Mouse (Mus musculus): ENCODE measurements around the gene Rab22a. TPM values are rescaled to one million over a fixed set of nuclear protein-coding genes. Genes with fewer than 3 reads are reported as not detected.
A peak's percentile ranks its signal among the peaks of the same experiment; 100 is the strongest.

Rab22a gene
- polyA plus RNA-seq, 1 experiment from 2014 or later = 33.0 TPM

DNA sequence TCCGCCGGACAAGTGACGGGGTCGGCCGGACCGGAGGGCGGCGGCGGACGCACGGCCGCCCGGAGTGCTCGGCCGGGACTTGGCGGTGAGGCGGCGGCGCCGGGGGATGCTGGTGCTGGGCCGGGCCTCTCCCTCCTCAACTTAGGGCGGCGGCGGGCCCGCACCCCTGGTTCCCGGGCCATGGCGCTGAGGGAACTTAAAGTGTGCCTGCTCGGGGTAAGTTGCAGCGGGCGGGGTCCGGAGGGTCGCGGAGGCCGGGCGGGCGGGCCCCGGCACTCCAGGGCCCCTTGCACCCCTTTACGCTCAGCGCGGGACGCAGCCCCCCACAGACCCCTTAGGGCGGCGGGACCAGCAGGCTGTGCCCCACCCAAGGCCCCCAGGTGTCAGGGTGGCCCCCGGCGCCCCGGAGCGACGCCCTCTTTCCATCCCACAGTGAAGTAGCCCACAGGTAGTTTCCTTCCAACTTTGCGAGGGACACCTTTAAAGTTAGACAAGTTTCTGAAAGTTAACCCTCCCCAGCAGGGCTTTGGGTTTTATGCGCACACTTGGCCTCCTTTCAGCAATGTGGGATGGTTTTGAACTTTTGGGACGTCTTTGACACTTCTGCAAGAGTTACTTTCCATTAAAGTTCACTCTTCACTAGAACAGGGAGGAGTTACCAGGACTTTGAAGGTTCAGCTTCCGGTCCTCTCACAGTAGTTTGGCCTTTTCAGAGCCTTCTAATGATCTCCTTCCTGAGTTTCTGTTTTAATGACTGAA is 545 bp downstream of the Rab22a start:
- H3K9ac ChIP-seq (ENCODE audit: low read length) = peak overlapping the region; percentile 81
- DNase-seq (ENCODE audit: low spot score) (peak; percentile 69), ATAC-seq (replicated peaks; ENCODE audit: low FRiP score, low TSS enrichment, low read depth) (no peak)
- H3K4me1 ChIP-seq (replicated peaks; ENCODE audit: control insufficient read depth, insufficient read depth, low read length) = peaks cover 24% of the 10 kb centered on the region
- no peaks in the 10 kb centered on the region for H3K9me3 ChIP-seq (ENCODE audit: control insufficient read depth, low read length)
- H3K4me3 ChIP-seq (ENCODE audit: low read depth, low read length) = peak overlapping the region; percentile 88
- H3K27ac ChIP-seq (ENCODE audit: low read depth) = peak overlapping the region; percentile 43; the same call in 1 of the 2 replicates
- WGBS = 1% methylated on average over 41 of the region's 52 CpGs
- H3K4me2 ChIP-seq (ENCODE audit: low read length) = peak overlapping the region; percentile 81
- H3K27me3 ChIP-seq (replicated peaks; ENCODE audit: control insufficient read depth, insufficient read depth, low read length) = no peaks in the 10 kb centered on the region
- H3K36me3 ChIP-seq (ENCODE audit: control insufficient read depth, insufficient read depth, low read length) = peaks cover 32% of the 10 kb centered on the region

DNA sequence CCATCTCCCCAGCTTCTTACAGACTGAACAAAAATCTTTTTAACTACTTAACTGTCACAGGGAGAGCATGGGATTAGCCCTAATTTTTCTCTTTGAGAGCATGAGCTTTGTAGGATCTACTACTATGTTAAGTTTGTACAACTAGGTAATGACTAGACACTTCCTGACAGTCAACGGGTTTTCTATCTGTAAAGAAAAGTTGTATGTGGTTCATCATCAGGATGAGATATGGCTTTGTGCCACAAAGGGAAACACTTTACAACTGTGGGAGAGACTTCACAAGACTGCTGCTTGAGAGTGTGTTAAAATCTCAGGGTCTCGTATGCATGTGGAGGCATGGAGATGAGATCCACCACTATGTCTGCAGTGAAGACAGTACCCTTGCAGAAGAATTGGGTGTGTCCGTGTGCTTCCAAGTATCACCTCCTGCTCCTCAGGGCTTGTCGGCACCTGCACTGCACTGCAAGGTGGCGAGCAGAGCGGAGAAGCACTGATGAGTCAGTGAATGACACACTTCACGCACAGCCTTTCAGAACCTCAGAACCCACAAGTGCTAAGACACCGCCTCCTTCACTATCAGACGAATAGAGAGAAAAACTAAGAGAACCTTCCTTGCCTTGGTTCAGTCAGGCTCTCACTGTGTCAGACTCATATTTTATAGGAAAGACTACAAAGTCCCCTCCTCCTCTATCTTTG is 2.8 kb downstream of the Rab22a start:
- Histone ChIP-seq H3K4me2 (ENCODE audit: low read length) (no peak overlapping the region), H3K4me1 (replicated peaks; ENCODE audit: control insufficient read depth, insufficient read depth, low read length) (peaks cover 23% of the 10 kb centered on the region), H3K27ac (ENCODE audit: low read depth) (no peak overlapping the region), H3K9me3 (ENCODE audit: control insufficient read depth, low read length) (no peaks in the 10 kb centered on the region), H3K36me3 (ENCODE audit: control insufficient read depth, insufficient read depth, low read length) (peaks cover 52% of the 10 kb centered on the region), H3K27me3 (replicated peaks; ENCODE audit: control insufficient read depth, insufficient read depth, low read length) (no peaks in the 10 kb centered on the region), H3K9ac (ENCODE audit: low read length) (no peak overlapping the region), H3K4me3 (ENCODE audit: low read depth, low read length) (no peak overlapping the region)
- DNase-seq (ENCODE audit: low spot score) (no peak), ATAC-seq (replicated peaks; ENCODE audit: low FRiP score, low TSS enrichment, low read depth) (no peak)
- WGBS = 94% methylated on average over 9 of the region's 9 CpGs

GRCm38 (mm10) chr2:173664736-173665135 is 5.2 kb downstream of the Rab22a start:
- WGBS = 93% methylated on average over 4 of the region's 4 CpGs
- peaks cover 8% of the 10 kb centered on the region for H3K4me1 ChIP-seq (replicated peaks; ENCODE audit: control insufficient read depth, insufficient read depth, low read length)
- no peaks in the 10 kb centered on the region for H3K9me3 ChIP-seq (ENCODE audit: control insufficient read depth, low read length)
- H3K36me3 ChIP-seq (ENCODE audit: control insufficient read depth, insufficient read depth, low read length) = peaks cover 59% of the 10 kb centered on the region
- no peak overlapping the region for H3K9ac ChIP-seq (ENCODE audit: low read length)
- no peaks in the 10 kb centered on the region for H3K27me3 ChIP-seq (replicated peaks; ENCODE audit: control insufficient read depth, insufficient read depth, low read length)
- DNase-seq (ENCODE audit: low spot score) (no peak), ATAC-seq (replicated peaks; ENCODE audit: low FRiP score, low TSS enrichment, low read depth) (no peak)
- H3K4me2 ChIP-seq (ENCODE audit: low read length) = no peak overlapping the region
- H3K27ac ChIP-seq (ENCODE audit: low read depth) = no peak overlapping the region
- no peak overlapping the region for H3K4me3 ChIP-seq (ENCODE audit: low read depth, low read length)

GRCm38 (mm10) chr2:173665271-173665670 is 5.7 kb downstream of the Rab22a start:
- Histone ChIP-seq H3K27me3 (replicated peaks; ENCODE audit: control insufficient read depth, insufficient read depth, low read length) (no peaks in the 10 kb centered on the region), H3K36me3 (ENCODE audit: control insufficient read depth, insufficient read depth, low read length) (peaks cover 65% of the 10 kb centered on the region), H3K9ac (ENCODE audit: low read length) (no peak overlapping the region), H3K27ac (ENCODE audit: low read depth) (no peak overlapping the region), H3K4me1 (replicated peaks; ENCODE audit: control insufficient read depth, insufficient read depth, low read length) (peaks cover 8% of the 10 kb centered on the region), H3K4me3 (ENCODE audit: low read depth, low read length) (no peak overlapping the region), H3K4me2 (ENCODE audit: low read length) (no peak overlapping the region), H3K9me3 (ENCODE audit: control insufficient read depth, low read length) (no peaks in the 10 kb centered on the region)
- WGBS = 91% methylated on average over 2 of the region's 2 CpGs
- no peak for ATAC-seq (replicated peaks; ENCODE audit: low FRiP score, low TSS enrichment, low read depth)
- DNase-seq (ENCODE audit: low spot score) = no peak

DNA sequence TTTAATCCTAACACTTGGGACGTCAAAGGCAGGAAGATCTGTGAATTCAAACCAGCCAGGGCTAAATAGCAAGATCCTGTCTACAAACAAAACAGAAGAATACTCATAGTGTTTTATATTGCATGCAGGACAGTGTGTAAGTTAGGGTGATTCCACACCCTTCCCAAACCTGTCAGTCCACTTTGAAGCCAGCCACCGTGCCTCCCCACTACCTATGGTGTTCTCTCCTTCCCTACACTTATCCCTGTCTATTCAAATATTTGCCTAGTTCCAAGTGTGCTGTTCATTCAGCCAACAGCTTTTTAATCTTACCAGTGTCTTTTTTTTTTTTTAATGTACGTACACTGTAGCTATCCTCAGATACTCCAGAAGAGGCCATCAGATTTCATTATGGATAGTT is 7.3 kb downstream of the Rab22a start:
- Histone ChIP-seq H3K4me3 (ENCODE audit: low read depth, low read length) (no peak overlapping the region), H3K4me1 (replicated peaks; ENCODE audit: control insufficient read depth, insufficient read depth, low read length) (no peaks in the 10 kb centered on the region), H3K4me2 (ENCODE audit: low read length) (no peak overlapping the region), H3K9ac (ENCODE audit: low read length) (no peak overlapping the region), H3K27me3 (replicated peaks; ENCODE audit: control insufficient read depth, insufficient read depth, low read length) (no peaks in the 10 kb centered on the region), H3K36me3 (ENCODE audit: control insufficient read depth, insufficient read depth, low read length) (peaks cover 70% of the 10 kb centered on the region), H3K27ac (ENCODE audit: low read depth) (no peak overlapping the region), H3K9me3 (ENCODE audit: control insufficient read depth, low read length) (no peaks in the 10 kb centered on the region)
- no peak for DNase-seq (ENCODE audit: low spot score)
- 71% methylated on average over 3 of the region's 3 CpGs for WGBS
- no peak for ATAC-seq (replicated peaks; ENCODE audit: low FRiP score, low TSS enrichment, low read depth)

- no peak overlapping the region for H3K9ac ChIP-seq (ENCODE audit: low read length)
- 0 out of 2 replicates have a peak, but pooled peaks cover 2% of the 10 kb centered on the region for H3K4me1 ChIP-seq (replicated peaks; ENCODE audit: control insufficient read depth, insufficient read depth, low read length)
- H3K4me3 ChIP-seq (ENCODE audit: low read depth, low read length) = no peak overlapping the region
- WGBS = 72% methylated on average over 2 of the region's 2 CpGs
- H3K27ac ChIP-seq (ENCODE audit: low read depth) = no peak overlapping the region
- H3K27me3 ChIP-seq (replicated peaks; ENCODE audit: control insufficient read depth, insufficient read depth, low read length) = no peaks in the 10 kb centered on the region
- H3K4me2 ChIP-seq (ENCODE audit: low read length) = no peak overlapping the region
- DNase-seq (ENCODE audit: low spot score) = no peak
- ATAC-seq (replicated peaks; ENCODE audit: low FRiP score, low TSS enrichment, low read depth) = no peak
- peaks cover 28% of the 10 kb centered on the region for H3K36me3 ChIP-seq (ENCODE audit: control insufficient read depth, insufficient read depth, low read length)
- H3K9me3 ChIP-seq (ENCODE audit: control insufficient read depth, low read length) = no peaks in the 10 kb centered on the region
Measured at GRCm38 (mm10) chr2:173672328-173672896, 12.9 kb downstream of the Rab22a start.

DNA sequence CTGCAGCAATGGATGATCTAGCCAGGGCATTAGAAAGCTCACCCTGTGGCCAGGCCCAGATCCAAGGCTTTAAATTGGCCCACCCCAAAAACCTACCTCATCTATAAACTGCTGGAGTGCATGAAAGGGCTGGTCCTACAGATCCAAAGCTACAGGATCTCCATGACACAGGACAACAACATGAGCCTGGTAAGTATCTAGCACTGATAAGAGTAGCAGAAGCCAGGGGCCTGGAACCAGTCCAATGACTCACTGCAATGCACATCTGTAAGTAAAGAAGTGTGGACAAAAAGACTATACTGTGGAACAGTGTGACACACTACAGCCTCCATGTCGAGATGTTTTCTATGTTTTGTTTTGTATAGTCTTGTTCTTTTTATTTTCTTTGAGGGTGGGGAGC is 13.9 kb downstream of the Rab22a start:
- H3K4me3 ChIP-seq (ENCODE audit: low read depth, low read length) = no peak overlapping the region
- no peaks in the 10 kb centered on the region for H3K27me3 ChIP-seq (replicated peaks; ENCODE audit: control insufficient read depth, insufficient read depth, low read length)
- 81% methylated on average over 1 of the region's 1 CpGs for WGBS
- H3K4me1 ChIP-seq (replicated peaks; ENCODE audit: control insufficient read depth, insufficient read depth, low read length) = 0 out of 2 replicates have a peak, but pooled peaks cover 2% of the 10 kb centered on the region
- H3K4me2 ChIP-seq (ENCODE audit: low read length) = no peak overlapping the region
- peaks cover 28% of the 10 kb centered on the region for H3K36me3 ChIP-seq (ENCODE audit: control insufficient read depth, insufficient read depth, low read length)
- H3K27ac ChIP-seq (ENCODE audit: low read depth) = no peak overlapping the region
- no peak for ATAC-seq (replicated peaks; ENCODE audit: low FRiP score, low TSS enrichment, low read depth)
- H3K9ac ChIP-seq (ENCODE audit: low read length) = no peak overlapping the region
- DNase-seq (ENCODE audit: low spot score) = no peak
- H3K9me3 ChIP-seq (ENCODE audit: control insufficient read depth, low read length) = no peaks in the 10 kb centered on the region

DNA sequence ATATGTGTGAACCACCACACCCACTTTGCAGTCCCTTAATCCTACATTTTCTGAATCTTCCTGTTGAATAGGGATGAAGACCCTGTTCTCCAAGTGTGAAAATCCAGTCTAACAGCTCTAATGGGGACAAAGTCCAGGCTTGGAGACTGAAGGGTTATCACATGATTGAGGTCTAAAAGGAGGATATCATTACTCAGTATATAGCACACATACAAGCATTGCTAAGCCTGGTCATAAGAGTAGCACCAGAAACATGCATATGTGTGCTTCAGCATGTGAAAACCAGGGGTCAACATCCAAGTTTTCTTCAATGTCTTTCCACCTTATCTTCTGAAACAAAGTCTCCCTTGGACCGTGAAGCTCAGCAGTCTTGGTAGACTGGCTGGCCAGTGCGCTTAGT is 19.0 kb downstream of the Rab22a start:
- Histone ChIP-seq H3K9ac (ENCODE audit: low read length) (no peak overlapping the region), H3K4me1 (replicated peaks; ENCODE audit: control insufficient read depth, insufficient read depth, low read length) (no peaks in the 10 kb centered on the region; the same call in 1 of the 2 replicates), H3K4me3 (ENCODE audit: low read depth, low read length) (no peak overlapping the region), H3K4me2 (ENCODE audit: low read length) (no peak overlapping the region), H3K27me3 (replicated peaks; ENCODE audit: control insufficient read depth, insufficient read depth, low read length) (no peaks in the 10 kb centered on the region), H3K9me3 (ENCODE audit: control insufficient read depth, low read length) (no peaks in the 10 kb centered on the region), H3K27ac (ENCODE audit: low read depth) (no peak overlapping the region), H3K36me3 (ENCODE audit: control insufficient read depth, insufficient read depth, low read length) (peaks cover 4% of the 10 kb centered on the region; the same call in 1 of the 2 replicates)
- 91% methylated on average over 2 of the region's 2 CpGs for WGBS
- DNase-seq (ENCODE audit: low spot score) (no peak), ATAC-seq (replicated peaks; ENCODE audit: low FRiP score, low TSS enrichment, low read depth) (no peak; the same call in 1 of the 2 replicates)
